Mouse (Mus musculus): Measurements from ENCODE around the gene Pank1.

Gene Pank1

DNA sequence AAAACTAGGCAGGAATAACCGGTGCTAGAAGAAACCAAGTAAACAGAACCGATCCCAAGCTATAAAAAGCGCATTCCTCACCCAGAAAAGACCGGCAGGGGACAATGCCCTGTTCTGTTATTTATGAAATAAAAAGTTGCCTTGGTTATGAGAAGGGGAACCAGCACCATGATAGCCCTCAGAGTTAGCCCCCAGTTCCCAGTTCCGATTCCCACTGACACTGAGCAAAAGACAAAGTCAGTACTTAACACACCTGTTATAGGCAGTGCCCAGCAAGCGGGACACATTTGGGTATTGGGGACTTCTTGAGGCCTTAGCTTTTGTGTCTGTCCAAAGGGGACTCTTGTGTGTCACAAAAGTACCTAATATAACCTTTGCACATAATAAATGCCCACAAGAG, 369 bp upstream of the Pank1 start:
- DNase-seq (ENCODE audit: low read depth, low spot score), result no peak

DNA sequence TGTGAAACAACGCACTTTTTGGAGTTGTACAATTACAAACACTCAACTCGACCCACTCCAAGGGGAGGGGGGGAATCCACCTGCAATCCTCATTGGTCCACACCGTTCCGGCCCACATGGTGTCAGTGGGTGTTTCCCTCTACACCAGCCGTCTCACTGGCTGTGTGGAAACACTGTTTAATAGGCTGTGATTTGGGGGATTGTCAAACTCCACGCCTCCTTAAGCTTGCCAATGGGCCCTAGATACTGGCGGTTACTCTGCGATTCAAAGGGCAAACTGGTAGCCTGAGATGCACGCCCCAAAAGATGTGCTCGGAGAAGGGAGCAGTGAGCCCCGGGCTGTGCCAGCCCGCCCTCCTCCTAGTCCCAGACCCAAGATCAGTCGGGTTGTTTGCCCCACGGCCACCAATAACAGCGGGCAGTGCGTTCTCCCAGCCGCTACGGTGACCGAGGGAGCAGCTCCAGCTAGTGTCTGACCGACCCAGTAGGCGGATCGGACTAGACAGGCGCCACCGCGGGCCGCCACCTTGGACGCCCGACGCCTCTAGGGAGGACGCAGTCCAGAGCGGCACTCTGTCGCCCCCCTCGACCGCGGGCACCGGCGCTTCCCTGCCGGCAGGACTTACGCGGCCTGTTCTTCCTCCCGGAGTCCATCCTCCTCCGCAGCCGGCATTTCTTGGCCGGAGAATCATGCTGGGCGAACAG, 1.2 kb downstream of the Pank1 start:
- peak; percentile 87 for DNase-seq (ENCODE audit: low read depth, low spot score)

DNA sequence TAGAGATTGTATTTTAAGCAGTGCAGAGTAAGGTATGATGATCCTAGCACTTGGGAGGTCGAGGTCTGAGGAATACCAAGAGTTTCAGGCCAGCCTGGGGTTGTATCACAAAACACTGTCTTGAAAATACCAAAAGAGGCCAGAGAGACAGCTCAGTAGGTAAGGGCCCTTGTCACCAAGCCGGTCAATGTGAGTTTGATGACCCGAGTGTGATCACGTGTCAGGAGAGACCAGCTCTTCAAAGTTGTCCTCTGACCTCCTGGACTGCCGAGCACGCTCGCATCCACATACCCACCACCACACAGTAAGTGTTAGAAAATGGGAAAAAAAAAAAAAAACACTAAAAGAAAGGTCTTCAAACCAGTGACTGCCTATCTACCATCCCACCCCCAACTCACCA, 2.6 kb downstream of the Pank1 start:
- no peak for DNase-seq (ENCODE audit: low read depth, low spot score)

DNA sequence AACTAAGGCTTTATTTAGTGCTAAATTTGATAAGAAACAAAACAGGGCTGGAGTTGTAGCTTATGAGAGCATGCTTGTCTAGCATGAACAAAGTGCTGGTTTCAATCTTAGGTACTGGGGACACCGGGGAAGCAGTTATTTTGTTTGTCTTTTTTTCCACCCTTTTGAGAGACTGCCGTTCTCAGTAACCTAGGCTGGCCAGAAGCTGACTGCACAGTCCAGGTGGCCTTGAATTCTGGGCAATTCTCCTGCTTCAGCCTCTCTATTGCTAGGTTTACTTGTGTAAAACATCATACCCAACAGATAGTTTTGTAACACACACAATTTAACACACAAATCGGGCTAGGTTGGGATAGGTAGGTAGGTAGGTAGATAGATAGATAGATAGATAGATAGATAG, 9.9 kb downstream of the Pank1 start:
- no peak for DNase-seq (ENCODE audit: low read depth, low spot score)

DNA sequence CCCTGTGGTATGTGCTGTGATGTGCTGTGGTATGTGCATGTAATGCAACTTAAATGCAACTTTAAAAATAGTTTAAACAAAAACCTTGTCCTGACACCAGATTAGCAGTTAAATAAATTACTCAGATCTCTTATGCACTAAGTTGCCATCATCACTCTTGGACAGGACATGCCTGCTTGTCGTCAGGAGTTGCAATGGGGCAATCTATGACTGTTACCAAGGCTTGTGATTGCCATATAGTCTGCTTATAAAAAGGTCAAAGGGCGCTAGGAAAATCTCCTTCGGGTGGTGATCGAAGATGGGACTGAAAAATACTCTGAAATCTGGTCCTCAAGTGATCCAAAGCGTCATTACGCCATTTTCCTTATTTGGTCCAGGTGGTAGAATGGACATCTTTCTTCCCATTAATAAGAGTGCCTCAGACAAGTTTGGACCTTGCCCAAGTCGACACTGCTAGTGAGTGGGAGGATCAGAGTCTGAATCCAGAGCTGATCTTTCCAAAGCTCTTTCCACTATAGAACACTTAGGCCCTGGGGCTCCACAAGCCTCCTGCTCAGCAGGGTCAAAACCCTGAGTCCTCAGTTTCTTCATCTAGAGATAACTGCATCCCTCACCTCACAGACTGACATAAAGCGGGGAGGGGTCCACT, 11.0 kb downstream of the Pank1 start:
- no peak for DNase-seq (ENCODE audit: low read depth, low spot score)

DNA sequence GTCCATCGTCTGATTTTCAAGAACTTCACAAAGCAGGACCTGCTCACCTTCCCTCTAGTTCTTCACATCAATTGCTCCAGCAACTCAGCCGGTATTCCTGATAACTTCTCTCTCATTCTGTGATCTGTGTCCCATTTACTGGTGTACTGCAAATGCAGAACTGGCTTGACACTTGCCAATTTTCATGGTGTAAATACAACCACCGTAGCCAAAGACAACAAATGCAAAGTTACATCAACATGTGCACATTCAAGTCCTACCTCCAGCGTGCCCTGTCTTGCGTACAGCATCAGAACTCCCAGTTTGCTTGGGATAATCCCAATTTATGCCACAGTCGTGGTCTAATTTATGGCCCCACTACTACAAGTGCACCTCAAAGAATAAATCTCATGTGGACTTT, 15.5 kb downstream of the Pank1 start:
- no peak for DNase-seq (ENCODE audit: low read depth, low spot score)

DNA sequence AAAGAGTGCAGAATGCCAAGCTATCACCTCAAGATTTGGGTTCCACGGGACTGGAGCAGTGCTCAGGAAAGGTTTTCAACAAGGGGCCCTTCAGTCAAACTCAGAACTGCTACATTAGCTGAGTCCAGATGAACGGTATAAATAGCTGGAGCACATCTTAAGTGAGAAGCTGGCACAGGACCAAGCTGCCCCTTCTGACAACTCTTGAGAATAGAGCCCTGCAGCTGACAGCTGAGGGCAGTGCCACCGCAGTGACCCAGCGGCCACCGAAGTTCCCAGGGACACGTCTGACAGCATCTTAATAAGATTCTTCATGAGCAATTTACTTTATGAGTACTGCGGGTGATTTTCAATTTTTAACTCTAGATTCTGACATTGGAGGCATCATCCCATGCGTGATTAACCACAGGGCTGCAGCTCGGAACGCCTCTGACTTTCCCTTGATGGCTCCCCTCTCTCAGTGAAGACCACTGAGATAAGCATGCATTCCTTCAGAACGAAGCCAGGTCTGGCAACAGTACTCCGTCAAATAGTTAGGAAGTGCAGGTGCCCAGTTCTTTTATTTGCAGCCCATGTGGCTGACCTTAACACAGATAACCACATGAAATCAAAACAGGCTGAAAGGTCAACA, 23.1 kb downstream of the Pank1 start:
- DNase-seq (ENCODE audit: low read depth, low spot score), result no peak

DNA sequence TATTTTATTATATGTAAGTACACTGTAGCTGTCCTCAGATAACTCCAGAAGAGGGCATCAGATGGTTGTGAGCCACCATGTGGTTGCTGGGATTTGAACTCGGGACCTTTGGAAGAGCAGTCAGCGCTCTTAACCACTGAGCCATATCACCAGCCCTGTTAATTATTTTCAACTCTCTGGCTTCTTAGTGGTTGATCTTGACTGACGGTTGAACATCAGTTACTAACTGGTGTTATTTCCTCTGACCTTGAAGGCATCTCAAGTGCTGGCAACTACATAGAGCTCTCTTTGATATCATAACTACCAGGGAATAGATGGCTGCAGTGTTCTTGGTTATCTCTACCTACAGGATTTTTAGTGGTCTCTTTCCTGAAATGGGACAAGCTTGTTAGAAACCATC, 28.1 kb downstream of the Pank1 start:
- DNase-seq (ENCODE audit: low read depth, low spot score), result no peak

DNA sequence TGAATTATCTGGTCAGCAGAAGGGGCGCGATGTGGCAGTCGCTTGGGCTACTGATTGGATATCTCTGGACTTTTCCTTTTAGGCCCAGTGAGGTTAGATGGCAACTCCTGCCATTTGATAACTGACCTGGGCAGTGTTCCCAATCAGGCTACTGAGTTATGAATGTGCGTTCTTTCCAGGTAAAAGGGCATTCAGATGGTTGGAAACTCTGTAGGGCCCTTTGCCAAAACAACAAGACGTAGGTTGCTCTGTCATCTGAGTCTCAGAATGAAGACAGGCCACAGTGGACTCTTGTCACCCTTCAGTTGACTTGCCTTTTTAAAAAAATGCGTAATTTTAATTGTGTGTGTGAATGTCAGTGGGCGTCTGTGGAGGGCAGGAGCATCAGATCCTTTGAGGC, 29.8 kb downstream of the Pank1 start:
- DNase-seq (ENCODE audit: low read depth, low spot score), result no peak

DNA sequence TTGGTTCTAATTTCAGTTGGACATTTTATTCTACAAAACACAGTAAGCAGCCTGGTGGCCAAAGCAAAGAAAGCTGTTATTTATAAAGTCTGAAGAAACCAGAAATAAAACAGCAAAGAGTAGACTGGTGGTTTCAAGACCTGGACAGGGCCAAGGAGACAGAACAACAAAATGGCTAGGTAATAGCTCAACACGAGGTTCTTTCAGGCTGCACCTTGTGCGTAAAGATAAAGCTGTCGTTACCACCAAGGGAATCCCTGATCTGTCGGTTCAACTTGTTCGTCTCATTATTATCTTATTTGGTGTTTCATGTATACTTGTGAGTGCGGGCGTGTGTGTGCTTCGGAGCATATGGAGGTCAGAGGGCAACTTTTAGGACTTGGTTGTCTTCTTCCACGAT, 31.1 kb downstream of the Pank1 start:
- no peak for DNase-seq (ENCODE audit: low read depth, low spot score)

DNA sequence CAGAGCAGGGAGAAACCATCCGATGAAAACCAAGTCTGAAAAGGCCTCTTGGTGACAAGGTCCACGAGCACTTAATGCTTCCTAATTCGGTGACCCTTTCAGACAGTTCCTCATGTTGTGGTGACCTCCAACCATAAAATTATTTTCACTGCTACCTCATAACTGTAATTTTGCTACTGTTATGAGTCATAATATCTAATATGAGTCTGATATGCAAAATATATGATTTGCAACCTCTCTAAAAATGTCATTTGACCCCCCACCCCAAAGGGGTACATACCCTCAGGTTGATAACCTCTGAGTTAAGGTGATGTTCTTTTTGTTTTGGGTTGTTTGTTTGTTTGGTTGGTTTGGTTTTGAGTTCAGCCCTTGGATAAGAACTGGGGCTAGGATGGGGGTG, 32.2 kb downstream of the Pank1 start:
- no peak for DNase-seq (ENCODE audit: low read depth, low spot score)

DNA sequence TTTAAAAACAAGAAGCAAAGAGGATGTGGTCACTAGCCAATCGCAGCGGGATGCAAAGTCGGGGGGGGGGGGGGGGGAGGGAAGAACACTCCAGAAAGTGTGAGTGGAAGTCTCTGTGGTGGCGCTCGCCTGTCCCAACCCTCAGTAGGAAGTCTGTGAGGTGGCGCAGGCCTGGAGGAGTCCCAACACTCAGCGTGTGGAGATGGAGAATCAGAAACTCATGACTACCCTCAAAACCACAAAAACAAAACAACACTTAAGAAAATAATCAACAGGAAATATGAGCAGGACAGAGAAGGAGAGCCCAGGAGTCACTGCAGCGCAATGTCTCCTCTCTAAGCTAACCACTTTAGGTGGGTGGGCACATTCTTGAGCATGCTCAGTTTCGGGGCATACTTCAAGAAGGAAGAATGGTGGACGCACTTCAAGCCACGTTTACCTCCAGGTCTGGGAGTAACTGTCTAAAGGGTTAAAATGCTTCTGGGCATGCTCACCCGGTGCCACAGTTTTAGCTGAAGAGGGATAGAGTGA, 32.7 kb downstream of the Pank1 start:
- no peak for DNase-seq (ENCODE audit: low read depth, low spot score)

DNA sequence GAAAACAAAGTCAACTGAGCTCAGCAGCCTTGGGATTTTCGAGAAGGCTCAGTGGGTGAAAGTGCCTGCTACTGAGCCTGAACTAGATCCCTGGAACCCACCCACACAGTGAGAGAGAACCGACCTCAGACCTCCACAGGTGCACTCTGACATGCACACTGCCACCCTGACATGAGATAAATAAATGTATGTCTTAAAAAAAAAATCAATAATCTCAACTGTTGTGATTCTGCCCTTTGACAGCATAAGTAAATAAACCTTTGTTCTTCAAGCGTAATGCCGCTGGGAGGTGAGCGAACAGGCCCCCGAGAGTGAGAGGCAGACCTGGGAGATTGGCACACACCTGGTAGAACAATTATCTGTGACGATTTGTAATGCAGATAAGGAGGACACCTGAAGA, 33.2 kb downstream of the Pank1 start:
- no peak for DNase-seq (ENCODE audit: low read depth, low spot score)

DNA sequence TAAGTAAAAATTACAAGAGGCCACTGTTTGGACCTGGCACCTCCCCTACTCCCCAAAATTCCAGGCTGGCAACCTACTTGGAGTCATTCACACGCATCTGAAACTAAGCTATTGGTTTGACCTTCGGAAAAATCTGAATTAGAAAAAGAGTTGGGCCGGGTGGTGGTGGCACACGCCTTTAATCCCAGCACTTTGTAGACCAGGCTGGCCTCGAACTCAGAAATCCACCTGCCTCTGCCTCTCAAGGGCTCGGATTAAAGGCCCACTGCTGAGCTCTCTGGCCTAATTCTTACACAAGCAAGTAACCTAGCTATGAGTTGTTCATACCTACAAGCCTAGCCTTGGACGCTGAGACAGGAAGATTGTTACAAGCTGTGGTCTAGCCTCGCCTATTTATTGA, 33.9 kb downstream of the Pank1 start:
- DNase-seq (ENCODE audit: low read depth, low spot score), result no peak

DNA sequence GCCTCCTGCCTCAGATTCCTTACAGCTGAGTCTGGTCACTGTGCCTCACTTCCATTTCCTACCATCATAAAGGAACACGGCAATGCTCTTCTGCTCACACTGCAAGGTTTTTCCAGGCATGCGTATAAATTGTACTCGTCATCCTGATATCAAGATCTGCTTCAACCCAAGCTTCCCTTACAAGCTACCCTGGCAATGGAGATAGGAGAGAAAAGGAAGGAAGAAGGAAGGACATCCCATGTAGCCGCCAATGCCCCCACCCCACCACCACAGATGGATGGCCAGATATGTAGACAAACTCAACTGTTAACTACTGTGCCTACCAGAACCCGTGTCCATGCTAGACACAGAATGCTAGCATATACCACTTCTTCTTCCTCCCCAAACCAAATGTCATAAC, 34.5 kb downstream of the Pank1 start:
- DNase-seq (ENCODE audit: low read depth, low spot score), result no peak

DNA sequence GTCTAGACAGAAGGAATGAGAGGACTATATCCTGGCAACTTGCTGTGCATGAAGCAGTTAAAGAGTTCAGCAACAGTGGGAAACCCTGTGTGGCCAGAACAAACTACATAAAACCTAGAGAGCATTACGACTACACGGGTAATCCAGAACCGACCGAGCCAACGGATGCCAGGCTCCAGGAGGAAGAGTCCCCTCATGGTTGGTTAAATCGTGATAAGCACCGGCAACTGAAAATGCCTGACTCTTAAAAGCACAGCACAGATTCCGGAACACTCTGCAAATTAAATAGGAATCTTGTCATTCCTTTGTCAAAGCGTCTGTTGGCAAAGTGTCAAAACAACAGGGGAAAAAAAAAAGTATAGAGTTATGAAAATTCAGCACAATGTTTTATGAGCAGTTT, 35.2 kb downstream of the Pank1 start:
- DNase-seq (ENCODE audit: low read depth, low spot score), result peak; percentile 20

DNA sequence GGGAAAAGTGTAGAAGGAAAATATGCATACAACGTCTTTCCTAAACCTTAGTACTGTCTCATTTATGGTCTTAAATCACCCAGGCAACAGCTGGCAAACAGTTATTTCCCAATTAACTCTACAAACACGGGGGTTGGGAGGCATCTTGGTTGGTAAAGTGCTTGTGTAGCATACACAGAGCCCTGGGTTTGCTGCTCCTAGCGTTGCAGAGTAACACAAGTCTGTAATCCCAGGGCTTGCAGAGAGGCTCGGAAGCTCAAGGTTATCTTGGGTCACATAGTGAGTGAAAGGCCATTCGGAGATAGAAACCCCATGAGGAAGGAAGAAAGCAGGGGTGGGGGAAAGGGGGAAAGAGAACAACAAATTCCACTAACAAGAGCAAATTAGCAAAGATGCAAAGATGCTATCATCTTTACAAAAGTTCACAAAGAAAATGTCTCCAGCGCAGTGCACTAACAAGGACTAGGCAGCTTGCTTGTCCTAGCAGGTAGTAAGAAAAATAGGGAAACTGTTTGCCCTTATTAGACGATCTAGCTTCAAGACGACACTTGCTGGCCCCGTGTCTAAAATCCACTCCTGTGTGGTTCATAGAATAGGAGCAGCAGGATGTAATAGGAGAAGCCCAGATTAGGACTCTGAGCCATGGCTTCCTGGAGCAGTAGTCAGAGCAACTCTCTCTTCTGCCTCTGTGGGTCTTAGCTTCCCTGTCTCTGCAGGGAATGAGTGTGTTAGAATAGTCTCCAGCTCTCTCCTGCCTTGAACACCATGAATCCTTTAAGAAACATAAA, 37.3 kb downstream of the Pank1 start:
- DNase-seq (ENCODE audit: low read depth, low spot score), result no peak

DNA sequence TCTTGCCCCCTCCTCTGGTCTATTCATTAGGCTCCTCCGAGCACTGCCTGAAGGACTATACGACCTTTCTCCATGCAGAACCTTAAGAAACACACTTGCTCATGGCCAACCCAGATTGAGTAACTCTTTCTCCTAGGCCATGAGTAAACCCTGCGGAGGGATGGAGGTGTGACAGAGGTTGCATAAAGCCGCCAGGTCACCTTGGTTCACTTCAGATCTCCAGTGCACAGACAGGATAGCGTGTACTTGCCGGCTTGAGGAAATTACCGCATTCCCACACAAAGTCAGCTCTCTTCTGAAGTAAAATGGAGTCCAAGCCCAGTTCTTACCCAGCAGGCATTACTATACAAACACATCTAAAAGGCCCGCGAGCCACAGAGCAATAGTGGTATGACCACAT, 40.6 kb downstream of the Pank1 start:
- no peak for DNase-seq (ENCODE audit: low read depth, low spot score)

DNA sequence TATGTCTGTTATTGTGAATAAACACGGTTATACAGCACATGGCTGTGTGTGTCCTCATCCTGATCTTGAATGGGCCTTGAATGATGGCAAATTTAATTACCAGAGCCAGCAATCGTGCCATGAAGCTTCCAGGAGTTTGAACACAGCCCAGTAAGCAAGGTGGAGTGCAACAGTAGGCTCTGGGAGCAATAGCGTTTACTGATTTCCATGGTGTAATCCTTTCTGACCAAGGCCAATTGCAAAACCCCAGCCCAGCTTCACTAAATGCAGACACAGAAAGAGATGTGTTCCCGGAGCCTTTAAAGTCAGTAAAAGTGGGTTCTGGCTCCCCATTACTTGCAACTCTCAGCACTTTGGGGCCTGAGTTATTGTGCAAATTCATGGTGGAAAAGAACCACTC, 47.6 kb downstream of the Pank1 start:
- DNase-seq (ENCODE audit: low read depth, low spot score), result no peak

DNA sequence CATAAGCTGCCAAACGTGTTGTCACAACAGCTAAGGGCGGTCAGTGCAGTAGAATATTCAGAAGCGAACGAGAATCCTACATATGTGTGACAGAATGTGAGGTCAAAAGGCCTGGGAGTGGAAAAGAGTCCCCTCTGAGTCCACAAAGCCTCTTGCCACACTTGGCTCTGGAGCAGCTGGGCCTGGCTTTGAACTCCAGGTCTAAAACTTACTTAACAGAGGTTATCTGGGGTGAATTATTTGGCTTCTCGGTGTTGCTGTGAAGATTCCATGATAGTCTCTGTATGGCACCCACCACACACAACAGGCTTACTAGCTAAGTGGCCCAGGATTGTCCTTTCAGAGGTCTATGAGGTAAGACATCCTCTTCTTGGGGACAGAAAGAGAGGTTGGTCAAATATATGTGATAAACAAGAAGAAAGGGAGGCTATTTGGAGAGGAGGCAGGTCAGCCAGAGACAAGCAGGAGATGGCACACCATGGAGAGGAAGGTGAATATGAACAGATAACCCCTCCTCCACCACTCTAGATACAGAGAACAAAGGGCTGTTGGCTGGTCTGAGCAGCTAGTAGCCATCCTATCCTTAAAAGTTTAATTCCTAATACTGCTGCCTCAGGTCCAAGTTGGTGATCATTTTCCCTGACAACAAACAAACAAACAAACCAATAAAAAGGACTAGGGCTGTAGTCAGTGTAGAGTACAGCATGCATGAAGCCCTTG, 51.2 kb downstream of the Pank1 start:
- DNase-seq (ENCODE audit: low read depth, low spot score), result no peak

DNA sequence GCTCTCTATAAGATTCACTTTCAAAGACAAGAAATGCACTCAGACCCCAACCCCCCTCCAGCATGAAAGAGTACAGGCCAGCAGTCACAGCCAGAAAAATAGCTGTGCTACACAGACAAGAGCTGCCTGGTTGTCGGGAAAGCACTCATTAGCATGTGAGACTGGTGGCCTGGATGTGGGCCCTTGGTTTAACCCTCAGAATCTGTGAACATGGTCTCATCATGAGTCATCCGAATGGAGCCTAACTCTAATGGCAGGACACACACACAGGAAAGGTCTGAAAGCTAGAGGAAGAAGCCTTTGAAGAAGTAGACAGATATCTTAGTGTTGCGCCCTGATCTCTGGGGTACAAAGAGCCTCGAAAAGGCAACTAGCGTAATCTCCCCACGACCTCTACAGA, 51.8 kb downstream of the Pank1 start:
- DNase-seq (ENCODE audit: low read depth, low spot score), result no peak
